In the genomic region with DNA sequence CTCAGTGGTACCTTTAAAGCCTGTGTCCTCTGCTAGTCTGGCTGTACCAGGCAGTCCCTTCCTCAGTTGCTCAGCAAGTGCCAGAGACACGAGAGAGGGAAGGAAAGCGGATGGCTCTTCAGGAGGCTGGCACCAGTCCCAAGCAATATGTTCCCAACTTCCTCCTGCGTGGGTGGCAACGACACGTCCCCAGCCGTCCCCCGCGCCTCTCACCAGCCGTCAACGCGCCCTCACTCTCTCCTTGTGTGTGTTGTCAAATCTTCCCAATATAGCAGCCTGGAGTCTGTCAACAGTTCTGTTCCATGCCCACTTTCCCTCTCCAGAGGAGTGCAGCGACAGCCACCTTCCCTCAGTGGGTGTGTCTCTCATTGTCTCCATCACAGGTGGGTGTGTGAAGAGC, we compare ENCODE assay signal across 11 mouse cellular contexts.
DNase-seq lines count a peak whose midpoint lies in the region; ATAC-seq and TF ChIP-seq lines count a peak whose summit lies in the region.
"Had no signal": no experiment of that assay in that cellular context is flagged by ENCODE, and none has a peak within 500 bp of the region (broad histone marks: within the 10 kb centered on the region; RNA-seq: fewer than 3 reads in every experiment).

No protein-coding gene starts in this region.

- H3K36me3 ChIP-seq in heart, embryonic 14.5 days (ENCODE audit: control insufficient read depth, insufficient read depth, low read length) = no peaks in the 10 kb centered on the region
- no peaks in the 10 kb centered on the region for H3K36me3 ChIP-seq in lung, postnatal 0 days (ENCODE audit: insufficient read depth, low read length)
- no peaks in the 10 kb centered on the region for H3K36me3 ChIP-seq in hindbrain, embryonic 12.5 days
- H3K36me3 ChIP-seq in hindbrain, embryonic 13.5 days = no peaks in the 10 kb centered on the region
- H3K36me3 ChIP-seq: hindbrain, embryonic 15.5 days had no signal

- DNase-seq in heart, postnatal 36 days = no peak
- DNase-seq in frontal cortex, postnatal 14 days (ENCODE audit: low spot score in 2 of 2) = peak; percentile 80
- DNase-seq in layer of hippocampus, postnatal 36 days = peak; percentile 68 to 69
- peak; percentile 89 for DNase-seq in right cerebral cortex, postnatal 14 days
- no peak for DNase-seq in lung, postnatal 0 days (ENCODE audit: low spot score)

- H3K4me1 ChIP-seq in heart, embryonic 14.5 days (ENCODE audit: control insufficient read depth in 2 of 2, insufficient read depth in 2 of 2, low read length in 2 of 2) = peaks cover 0 to 8% of the 10 kb centered on the region in 2 experiments; a peak in 1 of 4 replicates
- no peaks in the 10 kb centered on the region for H3K4me1 ChIP-seq in lung, postnatal 0 days (ENCODE audit: insufficient read depth, low read depth, low read length)
- H3K4me1 ChIP-seq in hindbrain, embryonic 12.5 days = peaks cover 12% of the 10 kb centered on the region
- peaks cover 18% of the 10 kb centered on the region for H3K4me1 ChIP-seq in hindbrain, embryonic 13.5 days (replicated peaks)

- peaks cover 11% of the 10 kb centered on the region for H3K27me3 ChIP-seq in heart, embryonic 14.5 days (ENCODE audit: control insufficient read depth, insufficient read depth, low read length)
- H3K27me3 ChIP-seq in lung, postnatal 0 days (replicated peaks; ENCODE audit: insufficient read depth, low read length) = no peaks in the 10 kb centered on the region
- H3K27me3 ChIP-seq in hindbrain, embryonic 12.5 days = peaks cover 5% of the 10 kb centered on the region; the same call in 1 of the 2 replicates
- peaks cover 16% of the 10 kb centered on the region; the same call in 1 of the 2 replicates for H3K27me3 ChIP-seq in hindbrain, embryonic 13.5 days
- H3K27me3 ChIP-seq: hindbrain, embryonic 15.5 days had no signal

- peak; percentile 49 for ATAC-seq in heart, embryonic 14.5 days (ENCODE audit: insufficient number of reproducible peaks, insufficient read depth, low FRiP score, low read depth)
- no peak for ATAC-seq in lung, postnatal 0 days
- ATAC-seq in hindbrain, embryonic 12.5 days (ENCODE audit: low FRiP score) = no peak
- ATAC-seq in hindbrain, embryonic 13.5 days (ENCODE audit: low FRiP score) = no peak

- TF ChIP-seq CTCF in lung, postnatal 0 days (IDR thresholded peaks at IDR 0.05) = no peak

- H3K4me3 ChIP-seq in heart, embryonic 14.5 days (ENCODE audit: control insufficient read depth in 1 of 2, insufficient read depth in 1 of 2, low read depth in 1 of 2, low read length in 2 of 2) = no peak overlapping the region
- H3K4me3 ChIP-seq in lung, postnatal 0 days (ENCODE audit: low read depth, low read length) = no peak overlapping the region
- no peak overlapping the region for H3K4me3 ChIP-seq in hindbrain, embryonic 12.5 days
- H3K4me3 ChIP-seq in hindbrain, embryonic 13.5 days = no peak overlapping the region
- H3K4me3 ChIP-seq: hindbrain, embryonic 15.5 days had no signal

- no peak overlapping the region for H3K4me2 ChIP-seq in heart, embryonic 14.5 days (ENCODE audit: low read length)
- H3K4me2 ChIP-seq in lung, postnatal 0 days (replicated peaks; ENCODE audit: low read depth, low read length) = no peak overlapping the region
- no peak overlapping the region for H3K4me2 ChIP-seq in hindbrain, embryonic 12.5 days (replicated peaks)
- H3K4me2 ChIP-seq in hindbrain, embryonic 13.5 days = no peak overlapping the region
- H3K4me2 ChIP-seq: hindbrain, embryonic 15.5 days had no signal

- no peak overlapping the region for H3K27ac ChIP-seq in heart, embryonic 14.5 days (replicated peaks in 1 of 2; ENCODE audit: control insufficient read depth in 1 of 2, insufficient read depth in 1 of 2, low read depth in 2 of 2, low read length in 2 of 2)
- H3K27ac ChIP-seq in lung, postnatal 0 days (ENCODE audit: low read length) = no peak overlapping the region
- H3K27ac ChIP-seq in hindbrain, embryonic 12.5 days = no peak overlapping the region
- H3K27ac ChIP-seq in hindbrain, embryonic 13.5 days = no peak overlapping the region
- H3K27ac ChIP-seq: hindbrain, embryonic 15.5 days; kidney, postnatal 0 days; liver, embryonic 14.5 days had no signal

- intact Hi-C loops in heart, postnatal 36 days (cut with DNase I) = no loop called here

- TF ChIP-seq EP300 in lung, postnatal 0 days (IDR thresholded peaks at IDR 0.05) = no peak

- WGBS in heart, embryonic 14.5 days = 27% methylated on average over 12 of the region's 12 CpGs
- WGBS in lung, postnatal 0 days = 65% methylated on average over 12 of the region's 12 CpGs
- WGBS in hindbrain, embryonic 12.5 days = 87% methylated on average over 12 of the region's 12 CpGs
- 84% methylated on average over 12 of the region's 12 CpGs for WGBS in hindbrain, embryonic 13.5 days

- H3K9me3 ChIP-seq in heart, embryonic 14.5 days (ENCODE audit: control insufficient read depth, low read length) = no peaks in the 10 kb centered on the region
- no peaks in the 10 kb centered on the region for H3K9me3 ChIP-seq in lung, postnatal 0 days (ENCODE audit: low read length)
- no peaks in the 10 kb centered on the region for H3K9me3 ChIP-seq in hindbrain, embryonic 12.5 days (replicated peaks)
- no peaks in the 10 kb centered on the region for H3K9me3 ChIP-seq in hindbrain, embryonic 13.5 days
- H3K9me3 ChIP-seq: hindbrain, embryonic 15.5 days had no signal

- no peak overlapping the region for H3K9ac ChIP-seq in heart, embryonic 14.5 days (ENCODE audit: low read length)
- no peak overlapping the region for H3K9ac ChIP-seq in lung, postnatal 0 days (replicated peaks; ENCODE audit: low read depth)
- H3K9ac ChIP-seq in hindbrain, embryonic 12.5 days = no peak overlapping the region
- H3K9ac ChIP-seq in hindbrain, embryonic 13.5 days = no peak overlapping the region
- H3K9ac ChIP-seq: hindbrain, embryonic 15.5 days; liver, embryonic 14.5 days had no signal

Comparison
In these comparisons a context has a peak if more than half of its experiments do, and no peak if none do; other contexts are left out.
1. DNase-seq: peak in frontal cortex, postnatal 14 days (2 of 2), layer of hippocampus, postnatal 36 days (2 of 2) and right cerebral cortex, postnatal 14 days (single experiment); none in heart, postnatal 36 days (0 of 2) and lung, postnatal 0 days (single experiment).